Mouse (Mus musculus) testis, adult 2 months (tissue): ENCODE results near the gene Hoxa1.

ENCODE experiments used
- CTCF ChIP-seq: fragments of 200-500 bp; IDR thresholded peaks from 2 replicates; pipeline ENCODE4 v1.5.1; 2012; ENCODE audit warnings: low read depth, mild to moderate bottlenecking, inconsistent platforms, low read length, moderate library complexity; ENCODE audit not compliant: control insufficient read depth, insufficient read depth, insufficient replicate concordance
- POLR2A ChIP-seq: fragments of 200-500 bp; IDR thresholded peaks from 2 replicates; pipeline ENCODE4 v1.6.1; 2012; ENCODE audit warnings: low read depth, mild to moderate bottlenecking, inconsistent platforms, low read length, moderate library complexity; ENCODE audit not compliant: control insufficient read depth

- TF ChIP-seq POLR2A (no peak), CTCF (no peak)
These were observed 10.3 kb upstream of the Hoxa1 start for GRCm38 (mm10) chr6:52168191-52169055.
